Mouse (Mus musculus): ENCODE data around the gene Tns2. TPM values are rescaled to one million over a fixed set of nuclear protein-coding genes. Genes with fewer than 3 reads are reported as not detected.

Tns2 gene
- polyA plus RNA-seq, 1 experiment from 2014 or later: 22.7 TPM

DNA sequence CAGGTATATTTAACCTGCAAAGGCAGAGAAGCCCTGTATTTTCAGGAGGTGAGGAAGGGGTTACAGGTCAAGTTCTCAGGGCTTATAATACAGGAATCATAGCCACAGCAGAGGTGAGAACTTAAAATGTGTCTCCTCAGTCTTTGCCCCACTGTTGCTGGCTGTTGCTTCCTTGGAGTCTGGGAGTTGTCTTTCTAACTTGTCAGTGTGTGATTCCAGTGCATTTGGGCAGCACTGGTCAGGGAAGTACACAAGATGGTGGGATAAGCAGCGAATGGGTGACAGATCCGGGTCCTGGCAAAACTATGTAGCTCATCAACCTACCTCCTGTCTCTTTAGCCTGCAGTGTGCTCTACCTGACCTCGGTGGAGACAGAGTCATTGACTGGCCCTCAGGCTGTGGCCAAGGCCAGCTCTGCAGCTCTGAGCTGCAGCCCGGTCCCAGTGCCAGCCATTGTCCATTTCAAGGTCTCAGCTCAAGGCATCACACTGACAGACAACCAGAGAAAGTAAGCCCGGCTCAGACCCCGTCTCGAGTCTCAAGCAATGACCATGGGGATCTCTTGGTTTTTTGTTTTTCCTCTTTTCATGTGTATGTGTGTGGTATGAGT, 14.5 kb downstream of the Tns2 start:
- Histone ChIP-seq H3K9ac (no peak overlapping the region), H3K4me1 (no peaks in the 10 kb centered on the region), H3K9me3 (replicated peaks) (no peaks in the 10 kb centered on the region), H3K36me3 (peaks cover 45% of the 10 kb centered on the region), H3K4me3 (no peak overlapping the region), H3K27me3 (no peaks in the 10 kb centered on the region), H3K4me2 (replicated peaks) (no peak overlapping the region), H3K27ac (no peak overlapping the region)
- WGBS: 88% methylated on average over 7 of the region's 7 CpGs
- no peak for ATAC-seq (ENCODE audit: low FRiP score)

DNA sequence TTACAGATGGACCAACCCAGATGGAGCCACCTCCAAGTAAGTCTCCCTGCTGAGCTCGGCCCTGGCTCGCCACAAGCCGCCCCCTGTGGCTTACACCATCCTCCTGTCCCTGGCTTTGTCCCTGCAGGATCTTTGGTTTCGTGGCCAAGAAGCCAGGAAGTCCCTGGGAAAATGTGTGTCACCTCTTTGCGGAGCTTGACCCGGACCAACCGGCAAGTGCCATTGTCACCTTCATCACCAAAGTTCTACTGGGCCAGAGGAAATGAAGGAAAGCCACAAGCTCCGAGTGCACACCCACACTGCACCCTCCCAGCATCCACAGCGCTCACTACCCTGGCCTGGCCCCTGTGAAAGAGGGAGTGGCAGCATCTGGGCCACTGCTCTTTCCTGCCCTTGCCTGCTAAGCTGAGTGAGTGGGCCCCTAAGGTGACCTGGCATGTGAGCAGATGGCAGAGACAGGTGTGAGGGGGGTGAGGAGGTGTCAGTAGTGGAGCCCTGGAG, 15.6 kb downstream of the Tns2 start:
- no peaks in the 10 kb centered on the region for H3K9me3 ChIP-seq (replicated peaks)
- H3K27me3 ChIP-seq: no peaks in the 10 kb centered on the region
- peaks cover 56% of the 10 kb centered on the region for H3K36me3 ChIP-seq
- 72% methylated on average over 9 of the region's 9 CpGs for WGBS
- ATAC-seq (ENCODE audit: low FRiP score): no peak
- H3K27ac ChIP-seq: no peak overlapping the region
- H3K9ac ChIP-seq: no peak overlapping the region
- no peaks in the 10 kb centered on the region for H3K4me1 ChIP-seq
- H3K4me3 ChIP-seq: no peak overlapping the region
- H3K4me2 ChIP-seq (replicated peaks): no peak overlapping the region

DNA sequence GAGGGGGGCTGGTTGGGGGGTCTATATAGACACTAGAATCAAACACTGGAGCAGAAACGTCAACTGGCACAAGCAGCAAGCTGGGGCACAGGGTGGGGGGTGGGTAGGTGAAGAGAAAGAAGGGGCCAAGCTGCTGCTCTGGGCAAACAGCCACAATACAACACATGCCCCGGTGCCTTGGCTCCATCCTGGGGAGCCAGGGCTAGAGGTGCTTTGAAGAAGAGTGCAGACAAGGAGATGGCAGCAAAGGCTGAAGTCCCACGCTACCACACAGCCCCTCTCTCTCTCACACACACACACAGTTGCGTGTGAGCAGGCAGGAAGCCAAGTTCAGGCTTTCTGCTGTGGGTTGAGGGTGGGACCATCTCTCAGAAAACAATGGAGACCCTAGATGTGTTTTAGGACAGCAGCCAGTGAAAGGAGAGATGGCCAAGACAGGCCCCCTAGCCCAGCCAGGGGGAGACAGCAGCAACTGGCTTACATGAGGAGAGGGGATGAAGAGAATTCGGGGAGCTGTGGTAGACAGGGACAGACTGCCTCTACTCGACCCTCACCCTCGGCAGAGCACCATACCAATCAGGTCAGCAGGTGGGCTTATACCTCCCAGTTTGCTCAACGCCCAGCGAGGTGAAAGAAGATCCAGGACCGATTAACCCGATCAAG, 16.7 kb downstream of the Tns2 start:
- Histone ChIP-seq H3K27ac (0 out of 2 replicates have a peak overlapping the region, but pooled peaks have one; percentile 35), H3K4me3 (no peak overlapping the region), H3K4me1 (no peaks in the 10 kb centered on the region), H3K4me2 (replicated peaks) (no peak overlapping the region), H3K27me3 (no peaks in the 10 kb centered on the region), H3K9me3 (replicated peaks) (no peaks in the 10 kb centered on the region), H3K9ac (no peak overlapping the region), H3K36me3 (peaks cover 67% of the 10 kb centered on the region)
- no peak for ATAC-seq (ENCODE audit: low FRiP score)
- 83% methylated on average over 11 of the region's 11 CpGs for WGBS

DNA sequence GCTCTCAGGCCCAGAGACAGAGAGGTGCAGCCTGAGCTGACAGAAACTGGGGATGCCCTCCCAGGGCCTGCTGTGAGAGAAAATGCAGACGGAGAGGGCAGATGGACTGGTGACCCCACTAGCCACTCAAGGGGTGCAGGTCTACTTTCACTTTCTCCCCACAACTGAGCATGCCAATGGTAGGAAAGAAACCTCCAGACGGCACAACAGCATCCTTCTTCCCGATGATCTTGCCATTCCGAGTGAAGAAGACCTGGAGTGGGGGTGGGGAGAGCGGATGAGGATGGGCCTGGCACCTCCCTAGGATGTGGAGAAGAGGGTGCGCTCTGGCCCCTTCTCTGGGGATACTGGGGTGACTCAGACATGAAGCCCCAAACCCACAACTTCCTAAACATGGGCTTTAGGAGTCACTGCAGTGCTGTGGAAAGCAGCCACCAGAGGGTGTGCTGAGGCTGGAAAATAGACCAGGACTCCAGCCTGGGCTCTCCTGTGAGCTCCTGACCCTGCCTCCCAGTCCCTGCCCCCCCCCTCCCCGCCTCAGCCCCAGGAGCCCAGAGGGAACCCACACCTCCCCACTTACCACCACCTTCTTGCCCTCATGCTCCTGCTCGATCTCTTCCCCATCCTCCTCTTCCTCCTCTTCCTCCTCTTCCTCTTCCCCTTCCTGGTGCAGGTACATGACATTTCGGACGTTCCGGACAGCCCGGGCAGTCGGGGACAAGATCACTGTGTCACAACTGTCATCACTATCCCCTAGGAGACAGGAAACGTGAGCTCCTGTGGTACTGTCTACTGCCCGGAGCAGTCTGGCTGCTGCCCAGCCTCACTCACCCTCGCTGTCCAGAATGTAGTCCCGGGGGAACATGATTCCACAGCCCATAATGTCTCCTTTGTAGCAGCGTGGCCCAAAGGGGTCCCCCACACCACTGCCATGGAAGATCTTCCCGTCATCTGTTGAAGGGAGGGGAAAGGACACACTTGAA, 17.5 kb downstream of the Tns2 start:
- peaks cover 75% of the 10 kb centered on the region for H3K36me3 ChIP-seq
- H3K4me1 ChIP-seq: no peaks in the 10 kb centered on the region
- no peak overlapping the region for H3K4me2 ChIP-seq (replicated peaks)
- H3K27ac ChIP-seq: 0 out of 2 replicates have a peak overlapping the region, but pooled peaks have one; percentile 35
- ATAC-seq (ENCODE audit: low FRiP score): no peak
- 73% methylated on average over 19 of the region's 19 CpGs for WGBS
- no peak overlapping the region for H3K9ac ChIP-seq
- no peaks in the 10 kb centered on the region for H3K27me3 ChIP-seq
- no peak overlapping the region for H3K4me3 ChIP-seq
- no peaks in the 10 kb centered on the region for H3K9me3 ChIP-seq (replicated peaks)

DNA sequence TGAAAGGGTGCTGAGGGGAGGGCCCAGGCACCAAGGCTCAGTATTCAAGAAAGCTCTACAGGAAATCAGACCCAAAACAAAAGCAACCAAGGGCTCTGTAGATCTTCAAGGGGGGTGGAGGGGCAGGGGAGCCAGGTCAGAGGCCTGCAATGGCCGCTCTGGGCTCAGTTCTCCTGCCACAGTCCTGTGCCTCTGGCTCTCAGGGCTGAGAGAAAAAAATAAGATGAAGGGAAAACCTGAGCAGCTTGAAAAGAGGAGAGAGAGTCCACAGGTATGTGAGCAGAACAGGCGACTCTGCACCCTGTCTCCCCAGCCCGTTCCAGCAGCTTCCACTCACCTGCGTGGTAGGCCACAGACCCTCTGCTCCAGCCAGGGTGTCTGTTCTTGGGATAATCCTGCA, 18.4 kb downstream of the Tns2 start:
- no peak for ATAC-seq (ENCODE audit: low FRiP score)
- Histone ChIP-seq H3K4me2 (replicated peaks) (no peak overlapping the region), H3K27me3 (no peaks in the 10 kb centered on the region), H3K4me1 (no peaks in the 10 kb centered on the region), H3K9me3 (replicated peaks) (no peaks in the 10 kb centered on the region), H3K9ac (no peak overlapping the region), H3K4me3 (no peak overlapping the region), H3K36me3 (peaks cover 81% of the 10 kb centered on the region), H3K27ac (no peak overlapping the region)
- WGBS: 87% methylated on average over 4 of the region's 4 CpGs

DNA sequence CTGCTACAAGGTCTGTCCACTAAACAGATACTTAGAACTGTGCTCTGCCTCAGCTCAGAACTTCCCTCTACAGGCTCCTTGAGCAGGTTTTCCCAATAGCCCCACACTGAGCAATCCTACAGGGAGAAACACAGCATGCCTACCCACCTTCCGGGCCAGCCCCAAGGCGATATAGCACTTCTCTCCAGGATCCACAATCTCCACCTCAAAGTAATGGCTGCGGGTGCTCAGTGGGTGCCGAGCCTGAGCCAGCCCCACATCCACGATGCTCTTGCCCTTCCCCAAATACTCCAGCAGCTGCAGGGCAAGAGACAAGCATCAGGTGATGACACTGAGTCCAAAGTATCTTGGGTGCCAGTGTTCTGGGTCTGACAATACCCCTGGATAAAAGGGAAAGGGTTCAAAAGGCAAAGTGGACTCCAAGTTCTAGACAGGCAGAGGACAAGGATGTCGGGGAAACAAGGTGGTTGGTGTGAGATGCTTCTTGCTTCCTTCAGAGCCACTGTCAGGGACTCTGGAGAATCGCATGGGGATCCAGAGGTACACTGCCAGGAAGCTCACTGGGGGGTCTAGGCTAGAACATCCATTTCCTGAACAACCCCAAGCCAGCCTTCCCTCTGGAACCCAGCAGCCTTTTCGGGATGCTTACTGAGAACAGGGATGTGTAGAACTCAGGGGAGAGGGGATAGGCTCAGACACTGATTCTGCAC, 19.1 kb downstream of the Tns2 start:
- no peak overlapping the region for H3K9ac ChIP-seq
- H3K27ac ChIP-seq: no peak overlapping the region
- no peak overlapping the region for H3K4me3 ChIP-seq

DNA sequence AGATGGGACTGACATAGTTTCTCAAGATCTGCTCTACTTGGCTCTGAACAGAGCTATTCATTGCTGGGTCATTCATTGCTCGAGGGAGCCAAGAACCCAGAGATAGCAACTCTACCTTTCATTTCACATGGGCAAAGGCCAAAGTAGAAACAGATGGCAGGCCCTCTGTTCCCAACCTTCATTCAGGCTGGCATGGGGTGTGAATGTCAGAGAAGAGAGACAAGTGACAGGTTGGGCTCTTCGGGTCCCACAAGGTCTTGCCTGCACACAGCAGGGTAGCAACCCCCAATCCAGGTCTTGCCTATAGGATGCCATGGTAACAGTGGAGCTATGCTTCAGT, 19.6 kb downstream of the Tns2 start:
- Histone ChIP-seq H3K4me3 (no peak overlapping the region), H3K9ac (no peak overlapping the region), H3K27me3 (no peaks in the 10 kb centered on the region), H3K27ac (no peak overlapping the region), H3K9me3 (replicated peaks) (no peaks in the 10 kb centered on the region), H3K36me3 (peaks cover 87% of the 10 kb centered on the region), H3K4me2 (replicated peaks) (no peak overlapping the region), H3K4me1 (no peaks in the 10 kb centered on the region)
- 85% methylated on average over 2 of the region's 2 CpGs for WGBS
- ATAC-seq (ENCODE audit: low FRiP score): no peak

More for the DNA sequence above, 19.1 kb downstream of the Tns2 start:
- WGBS: 76% methylated on average over 8 of the region's 8 CpGs
- ATAC-seq (ENCODE audit: low FRiP score): no peak
- Histone ChIP-seq H3K36me3 (peaks cover 82% of the 10 kb centered on the region), H3K4me2 (replicated peaks) (no peak overlapping the region), H3K4me1 (no peaks in the 10 kb centered on the region), H3K9me3 (replicated peaks) (no peaks in the 10 kb centered on the region), H3K27me3 (no peaks in the 10 kb centered on the region)

DNA sequence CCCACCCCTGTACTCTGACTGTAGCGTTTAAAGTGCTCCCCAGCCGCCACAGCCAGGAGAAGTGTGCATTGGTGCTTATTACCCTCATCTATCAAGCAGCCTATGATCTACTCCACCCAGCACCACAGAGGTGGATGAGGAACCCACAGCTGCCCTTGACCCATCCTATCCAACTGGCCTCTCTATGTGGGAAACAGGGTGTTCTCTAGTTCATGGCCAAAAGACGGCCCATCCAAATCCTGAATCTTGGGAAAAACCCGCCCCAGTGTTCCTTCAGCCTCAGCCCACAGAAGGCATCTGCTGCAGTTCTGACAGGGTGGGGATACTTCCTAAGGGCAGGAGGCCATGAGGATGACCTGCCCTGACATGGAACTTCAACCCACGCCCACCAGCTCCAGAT, 20.3 kb downstream of the Tns2 start:
- WGBS: 82% methylated on average over 5 of the region's 5 CpGs

DNA sequence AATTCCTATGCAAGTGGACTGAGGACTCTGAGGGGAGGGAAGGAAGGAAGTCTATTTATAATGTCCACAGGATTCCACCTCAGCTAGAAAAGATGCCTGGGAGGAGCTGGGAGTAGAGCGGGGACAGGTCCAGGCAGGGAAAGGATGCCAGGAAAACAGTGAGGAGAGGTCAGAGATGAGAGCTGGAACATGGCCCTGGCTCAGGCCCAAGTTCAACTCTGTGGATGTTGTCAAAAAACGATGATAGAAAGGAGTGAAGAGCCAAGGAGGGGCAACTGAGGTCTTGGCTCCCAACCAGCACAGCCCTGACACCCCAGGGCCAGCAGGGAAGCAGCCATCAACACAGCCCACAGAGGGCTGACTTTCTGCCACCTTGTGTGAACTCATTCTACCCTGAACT, 26.1 kb downstream of the Tns2 start:
- Histone ChIP-seq H3K36me3 (peaks cover 86% of the 10 kb centered on the region), H3K9ac (no peak overlapping the region), H3K9me3 (replicated peaks) (no peaks in the 10 kb centered on the region), H3K4me3 (no peak overlapping the region), H3K4me2 (replicated peaks) (no peak overlapping the region), H3K4me1 (no peaks in the 10 kb centered on the region), H3K27me3 (no peaks in the 10 kb centered on the region), H3K27ac (no peak overlapping the region)
- ATAC-seq (ENCODE audit: low FRiP score): no peak
- 83% methylated on average over 2 of the region's 2 CpGs for WGBS

More for the DNA sequence above, 20.3 kb downstream of the Tns2 start:
- H3K4me1 ChIP-seq: no peaks in the 10 kb centered on the region
- no peak for ATAC-seq (ENCODE audit: low FRiP score)
- H3K27me3 ChIP-seq: no peaks in the 10 kb centered on the region
- no peak overlapping the region for H3K9ac ChIP-seq
- no peak overlapping the region for H3K4me3 ChIP-seq
- H3K27ac ChIP-seq: no peak overlapping the region
- H3K36me3 ChIP-seq: peaks cover 90% of the 10 kb centered on the region
- H3K9me3 ChIP-seq (replicated peaks): no peaks in the 10 kb centered on the region
- no peak overlapping the region for H3K4me2 ChIP-seq (replicated peaks)

DNA sequence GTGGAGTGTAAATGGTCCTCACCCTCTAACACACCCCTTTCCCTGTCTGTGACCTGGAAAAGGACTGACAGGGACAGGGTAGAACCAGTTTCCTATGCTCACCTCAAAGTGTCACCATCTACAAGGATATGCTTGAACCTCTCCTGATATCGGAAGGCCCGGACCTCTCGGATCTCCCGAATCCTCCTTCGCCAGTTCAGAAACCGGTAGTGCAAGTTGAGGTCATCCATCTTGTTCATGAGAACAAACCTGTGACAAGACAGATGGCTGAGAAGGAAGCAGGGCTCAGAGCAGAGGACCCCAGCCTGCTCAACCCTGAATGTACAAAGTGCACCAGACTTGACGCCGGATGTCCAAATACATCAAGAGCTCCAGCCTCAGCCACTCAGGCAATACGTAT, 33.1 kb downstream of the Tns2 start:
- no peak for ATAC-seq (ENCODE audit: low FRiP score)

DNA sequence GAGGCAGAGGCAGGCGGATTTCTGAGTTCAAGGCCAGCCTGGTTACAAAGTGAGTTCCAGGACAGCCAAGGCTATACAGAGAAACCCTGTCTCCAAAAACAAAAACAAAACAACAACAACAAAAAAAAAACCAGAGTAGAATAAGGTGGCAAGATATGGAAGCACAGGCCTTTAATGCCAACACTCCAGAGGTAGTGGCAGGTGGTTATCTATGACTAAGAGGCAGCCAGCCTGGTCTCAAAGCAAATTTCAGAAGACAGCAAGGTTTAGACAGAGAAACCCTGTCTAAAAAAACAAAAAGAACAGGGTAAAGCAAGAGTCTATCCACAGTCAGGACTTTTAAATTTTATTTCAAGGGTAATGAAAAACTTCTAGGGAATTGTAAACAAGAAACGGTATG, 34.5 kb downstream of the Tns2 start:
- Histone ChIP-seq H3K27ac (no peak overlapping the region), H3K9me3 (replicated peaks) (no peaks in the 10 kb centered on the region), H3K36me3 (peaks cover 33% of the 10 kb centered on the region), H3K4me3 (no peak overlapping the region), H3K9ac (no peak overlapping the region), H3K4me1 (peaks cover 14% of the 10 kb centered on the region; the same call in 1 of the 2 replicates), H3K27me3 (no peaks in the 10 kb centered on the region), H3K4me2 (replicated peaks) (peak overlapping the region; percentile 59; the same call in 1 of the 2 replicates)
- ATAC-seq (ENCODE audit: low FRiP score): no peak
- 90% methylated on average over 2 of the region's 2 CpGs for WGBS

More for the DNA sequence above, 33.1 kb downstream of the Tns2 start:
- no peak overlapping the region for H3K27ac ChIP-seq
- no peak overlapping the region for H3K9ac ChIP-seq
- H3K36me3 ChIP-seq: peaks cover 45% of the 10 kb centered on the region
- peaks cover 14% of the 10 kb centered on the region; the same call in 1 of the 2 replicates for H3K4me1 ChIP-seq
- H3K4me3 ChIP-seq: no peak overlapping the region
- 86% methylated on average over 9 of the region's 9 CpGs for WGBS
- H3K9me3 ChIP-seq (replicated peaks): no peaks in the 10 kb centered on the region
- no peaks in the 10 kb centered on the region for H3K27me3 ChIP-seq
- H3K4me2 ChIP-seq (replicated peaks): no peak overlapping the region
